Mouse (Mus musculus) left cerebral cortex, postnatal 36 days (tissue): ENCODE data around the gene Zic4. TPM values are rescaled to one million over a fixed set of nuclear protein-coding genes. Genes with fewer than 3 reads are reported as not detected.

Experiments
- DNase-seq, 2 experiments: peaks; one replicate each; pipeline ENCODE4 v3.0.0; 2021 to 2022; ENCODE audit warnings: low spot score in 2 of 2, mixed read lengths in 1 of 2
- intact Hi-C: fragments of 180-260 bp; cut with DNase I; formaldehyde crosslinking; loops from one replicate; pipeline ENCODE4 v1.15.1; 2025
- total RNA-seq, 2 experiments: library from RNA; stranded (reverse); gene quantifications; 2 replicates each; pipeline ENCODE4 v1.2.3; 2021

Gene Zic4
- total RNA-seq, 2 experiments from 2014 or later: 2.8 to 4.7 TPM

- DNase-seq: no peak
- intact Hi-C loops: loop anchor here (5.0 to 10.0 kb wide), 3 partner anchors 46 to 1476 kb away; no protein-coding TSS in a partner anchor
Measured at GRCm38 (mm10) chr9:91361033-91361855, 969 bp upstream of the Zic4 start.

DNA sequence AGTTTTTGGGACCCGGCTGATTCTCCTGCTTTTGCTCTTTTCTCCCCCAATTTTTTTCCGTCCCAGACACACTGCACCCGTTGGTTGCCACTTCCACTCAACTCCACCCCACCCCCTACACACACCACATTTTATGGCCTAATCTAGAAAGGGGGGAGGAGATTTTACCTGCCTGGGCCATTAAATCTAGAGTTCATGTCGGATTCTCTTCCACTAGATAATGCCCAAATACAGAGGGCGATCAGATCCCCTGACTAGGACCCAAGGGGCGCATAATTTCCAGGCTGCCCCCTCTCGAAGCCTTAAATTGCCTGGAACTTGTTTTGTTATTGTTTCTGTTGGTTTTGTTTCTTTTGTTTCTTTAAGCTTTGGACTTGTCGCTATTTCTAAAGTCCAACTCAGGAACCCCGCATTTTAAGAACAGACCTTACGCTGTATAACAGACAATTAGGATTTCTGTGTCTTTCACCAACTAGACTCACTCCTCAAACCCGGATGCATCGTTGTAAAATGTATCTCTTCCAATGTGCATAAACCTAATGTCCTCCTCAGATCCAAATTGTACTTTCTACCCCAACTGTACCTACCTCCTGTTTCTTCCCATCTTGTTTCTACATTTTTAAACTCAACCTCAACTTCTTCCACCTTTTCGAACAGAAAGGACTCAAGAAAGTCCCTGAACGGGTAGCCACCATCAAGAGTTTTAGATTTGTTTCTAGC, 958 bp downstream of the Zic4 start:
- no peak for DNase-seq
- intact Hi-C loops: loop anchor here (5.0 to 10.0 kb wide), 3 partner anchors 44 to 1478 kb away; no protein-coding TSS in a partner anchor

DNA sequence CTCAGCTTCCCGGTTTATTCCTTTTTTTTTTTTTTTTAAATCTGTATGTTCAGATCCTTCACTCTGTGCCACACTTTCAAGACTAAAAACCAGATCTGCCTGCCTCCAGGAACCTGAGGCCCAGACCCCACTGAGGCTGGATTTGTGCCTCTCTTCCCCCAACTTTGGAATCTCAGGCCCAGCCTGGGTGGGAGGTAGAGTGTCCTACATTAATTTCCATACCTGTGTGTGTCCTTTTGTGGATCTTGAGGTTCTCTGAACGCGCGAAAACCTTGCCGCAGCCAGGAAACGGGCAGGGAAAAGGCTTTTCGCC, 1.6 kb downstream of the Zic4 start:
- DNase-seq: no peak
- intact Hi-C loops: loop anchor here (5.0 to 10.0 kb wide), 3 partner anchors 44 to 1479 kb away; no protein-coding TSS in a partner anchor

GRCm38 (mm10) chr9:91364127-91364970, 2.1 kb downstream of the Zic4 start:
- intact Hi-C loops: loop anchor here (5.0 to 10.0 kb wide), 3 partner anchors 43 to 1480 kb away; no protein-coding TSS in a partner anchor
- DNase-seq: no peak

- intact Hi-C loops: loop anchor here (5.0 to 10.0 kb wide), 3 partner anchors 42 to 1480 kb away; no protein-coding TSS in a partner anchor
- DNase-seq: no peak
Measured at GRCm38 (mm10) chr9:91364971-91365501, 2.8 kb downstream of the Zic4 start.

- intact Hi-C loops: loop anchor here (10.0 kb wide), 1 partner anchor 1481 kb away; no protein-coding TSS in a partner anchor
- no peak for DNase-seq
Measured at GRCm38 (mm10) chr9:91365664-91366063, 3.5 kb downstream of the Zic4 start, which contains the start of gene Zic1. Gene Zic1, minus strand, starts transcription at chr9:91365810.

GRCm38 (mm10) chr9:91366226-91366998, 4.2 kb downstream of the Zic4 start:
- DNase-seq: no peak
- intact Hi-C loops: loop anchor here (10.0 kb wide), 1 partner anchor 1482 kb away; no protein-coding TSS in a partner anchor

- intact Hi-C loops: loop anchor here (1.0 to 10.0 kb wide), 2 partner anchors 12 to 1482 kb away; no protein-coding TSS in a partner anchor
- no peak for DNase-seq
Measured at GRCm38 (mm10) chr9:91366999-91367811, 5.0 kb downstream of the Zic4 start.

GRCm38 (mm10) chr9:91368150-91368549, 5.9 kb downstream of the Zic4 start:
- no peak for DNase-seq
- intact Hi-C loops: loop anchor here (10.0 kb wide), 1 partner anchor 1483 kb away; no protein-coding TSS in a partner anchor

- DNase-seq: no peak
- intact Hi-C loops: loop anchor here (10.0 kb wide), 1 partner anchor 1484 kb away; no protein-coding TSS in a partner anchor
Measured at GRCm38 (mm10) chr9:91368946-91369292, 6.7 kb downstream of the Zic4 start.

GRCm38 (mm10) chr9:91369293-91369991, 7.2 kb downstream of the Zic4 start:
- intact Hi-C loops: loop anchor here (10.0 kb wide), 1 partner anchor 1485 kb away; no protein-coding TSS in a partner anchor
- no peak for DNase-seq

GRCm38 (mm10) chr9:91370191-91370708, 8.0 kb downstream of the Zic4 start:
- intact Hi-C loops: no loop called here
- DNase-seq: no peak

GRCm38 (mm10) chr9:91371011-91371410, 8.8 kb downstream of the Zic4 start:
- no peak for DNase-seq
- intact Hi-C loops: no loop called here

GRCm38 (mm10) chr9:91371608-91372007, 9.4 kb downstream of the Zic4 start:
- DNase-seq: no peak
- intact Hi-C loops: no loop called here

- no peak for DNase-seq
- intact Hi-C loops: no loop called here
Measured at GRCm38 (mm10) chr9:91373811-91374575, 11.8 kb downstream of the Zic4 start.

GRCm38 (mm10) chr9:91374665-91375064, 12.5 kb downstream of the Zic4 start:
- intact Hi-C loops: no loop called here

More at GRCm38 (mm10) chr9:91374665-91375064, 12.5 kb downstream of the Zic4 start:
- no peak for DNase-seq
